ENCODE assay signal across 32 mouse cellular contexts in the genomic region with DNA sequence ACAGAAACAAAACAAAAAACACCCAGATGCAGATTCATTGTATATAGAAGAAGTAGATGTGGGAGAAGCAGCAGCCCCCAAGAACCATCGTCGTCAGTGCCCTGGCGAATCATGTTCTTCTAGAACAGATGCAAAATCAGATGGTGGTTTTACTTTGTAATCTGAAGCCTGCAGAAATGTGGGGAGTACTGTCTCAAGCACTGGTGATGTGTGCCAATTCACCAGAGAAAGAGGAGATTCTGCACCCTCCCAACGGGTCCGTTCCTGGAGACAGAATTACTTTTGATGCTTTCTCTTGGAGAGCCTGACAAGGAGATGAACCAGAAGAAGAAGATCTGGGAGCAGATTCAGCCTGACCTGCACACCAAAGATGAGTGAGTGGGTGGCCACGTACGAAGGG.
DNase-seq lines count a peak whose midpoint lies in the region; ATAC-seq lines count a peak whose summit lies in the region.
"Had no signal": no experiment of that assay in that cellular context is flagged by ENCODE, and none has a peak within 500 bp of the region (broad histone marks: within the 10 kb centered on the region; RNA-seq: fewer than 3 reads in every experiment).

No protein-coding gene starts in this region.

- H3K27me3 ChIP-seq in midbrain, embryonic 14.5 days (ENCODE audit: control insufficient read depth, insufficient read depth, low read length), result no peaks in the 10 kb centered on the region
- H3K27me3 ChIP-seq in midbrain, embryonic 16.5 days (ENCODE audit: control insufficient read depth, insufficient read depth, low read depth, low read length), result no peaks in the 10 kb centered on the region
- H3K27me3 ChIP-seq: heart, embryonic 13.5 days; hindbrain, embryonic 15.5 days; limb, embryonic 15.5 days; liver, embryonic 13.5 days; megakaryocyte, embryonic 14.5 days; midbrain, embryonic 12.5 days had no signal

- H3K4me1 ChIP-seq in midbrain, embryonic 14.5 days (ENCODE audit: control insufficient read depth, insufficient read depth, low read length), result no peaks in the 10 kb centered on the region
- no peaks in the 10 kb centered on the region for H3K4me1 ChIP-seq in midbrain, embryonic 16.5 days (ENCODE audit: control insufficient read depth, insufficient read depth, low read length)
- H3K4me1 ChIP-seq: forebrain, embryonic 10.5 days; heart, embryonic 13.5 days; hindbrain, embryonic 15.5 days; limb, embryonic 10.5 days; limb, embryonic 15.5 days; liver, embryonic 13.5 days; megakaryocyte, embryonic 14.5 days; midbrain, embryonic 12.5 days had no signal

- 93% methylated on average over 7 of the region's 7 CpGs for WGBS in midbrain, embryonic 14.5 days
- 90% methylated on average over 7 of the region's 7 CpGs for WGBS in midbrain, embryonic 16.5 days

- DNase-seq in layer of hippocampus, adult 11-12 months (ENCODE audit: low spot score), result peak; percentile 7
- DNase-seq in layer of hippocampus, postnatal 10 days (ENCODE audit: low spot score in 2 of 2), result no peak
- peak; percentile 21 to 45 for DNase-seq in layer of hippocampus, adult 18-20 months (ENCODE audit: low spot score in 2 of 2)
- peak; percentile 6 to 18 for DNase-seq in layer of hippocampus, postnatal 14 days (ENCODE audit: low spot score in 2 of 2)
- no peak for DNase-seq in midbrain, embryonic 14.5 days
- DNase-seq in gastrocnemius, postnatal 10 days, result no peak
- DNase-seq: adrenal gland, postnatal 14 days; cerebellum, adult 18-20 months; cerebellum, postnatal 10 days; gastrocnemius, postnatal 36 days; heart, postnatal 10 days; kidney, adult 11 months; kidney, postnatal 14 days; liver, embryonic 13.5 days; lung, adult 18-20 months; lung, postnatal 4 days; retina, postnatal 1 day; spleen, adult 18-20 months; thymus, adult 18-20 months; thymus, postnatal 25 days had no signal

- no peaks in the 10 kb centered on the region for H3K9me3 ChIP-seq in midbrain, embryonic 14.5 days (ENCODE audit: control insufficient read depth, low read length)
- no peaks in the 10 kb centered on the region for H3K9me3 ChIP-seq in midbrain, embryonic 16.5 days (replicated peaks; ENCODE audit: control insufficient read depth, low read length, poor library complexity, severe bottlenecking)
- H3K9me3 ChIP-seq: forebrain, embryonic 10.5 days; heart, embryonic 13.5 days; hindbrain, embryonic 15.5 days; limb, embryonic 10.5 days; limb, embryonic 15.5 days; liver, embryonic 13.5 days; midbrain, embryonic 12.5 days had no signal

- H3K27ac ChIP-seq in midbrain, embryonic 14.5 days (replicated peaks; ENCODE audit: low read depth, low read length), result no peak overlapping the region
- H3K27ac ChIP-seq in midbrain, embryonic 16.5 days (ENCODE audit: low read length), result no peak overlapping the region
- H3K27ac ChIP-seq: forebrain, embryonic 10.5 days; heart, embryonic 13.5 days; hindbrain, embryonic 15.5 days; limb, embryonic 10.5 days; limb, embryonic 15.5 days; liver, embryonic 13.5 days; midbrain, embryonic 12.5 days had no signal

- H3K4me2 ChIP-seq in midbrain, embryonic 14.5 days (ENCODE audit: low read length), result no peak overlapping the region
- H3K4me2 ChIP-seq in midbrain, embryonic 16.5 days (ENCODE audit: low read length), result no peak overlapping the region
- H3K4me2 ChIP-seq: heart, embryonic 13.5 days; hindbrain, embryonic 15.5 days; limb, embryonic 15.5 days; liver, embryonic 13.5 days; midbrain, embryonic 12.5 days had no signal

- H3K9ac ChIP-seq in midbrain, embryonic 14.5 days (replicated peaks; ENCODE audit: low read length), result no peak overlapping the region
- no peak overlapping the region for H3K9ac ChIP-seq in midbrain, embryonic 16.5 days (ENCODE audit: low read depth, low read length)
- H3K9ac ChIP-seq: heart, embryonic 13.5 days; hindbrain, embryonic 15.5 days; limb, embryonic 15.5 days; liver, embryonic 13.5 days; midbrain, embryonic 12.5 days had no signal

- no peaks in the 10 kb centered on the region for H3K36me3 ChIP-seq in midbrain, embryonic 14.5 days (ENCODE audit: control insufficient read depth, insufficient read depth, low read length)
- H3K36me3 ChIP-seq in midbrain, embryonic 16.5 days (ENCODE audit: control insufficient read depth, insufficient read depth, low read length), result no peaks in the 10 kb centered on the region
- H3K36me3 ChIP-seq: forebrain, embryonic 10.5 days; heart, embryonic 13.5 days; hindbrain, embryonic 15.5 days; limb, embryonic 10.5 days; limb, embryonic 15.5 days; liver, embryonic 13.5 days; midbrain, embryonic 12.5 days had no signal

- no peak overlapping the region for H3K4me3 ChIP-seq in midbrain, embryonic 14.5 days (replicated peaks; ENCODE audit: low read depth, low read length)
- H3K4me3 ChIP-seq in midbrain, embryonic 16.5 days (ENCODE audit: low read depth, low read length), result no peak overlapping the region
- H3K4me3 ChIP-seq: forebrain, embryonic 10.5 days; heart, embryonic 13.5 days; hindbrain, embryonic 15.5 days; limb, embryonic 10.5 days; limb, embryonic 15.5 days; liver, embryonic 13.5 days; megakaryocyte, embryonic 14.5 days; midbrain, embryonic 12.5 days had no signal

- no peak for ATAC-seq in midbrain, embryonic 14.5 days (ENCODE audit: low FRiP score, low TSS enrichment)
- no peak for ATAC-seq in midbrain, embryonic 16.5 days
- ATAC-seq: CD4-positive, CD25-positive, alpha-beta regulatory T cell, adult 4 months; forebrain, embryonic 16.5 days; inflammation-experienced regulatory T-cells, adult 6 months; lung, postnatal 0 days had no signal

Comparison
In these comparisons a context has a peak if more than half of its experiments do, and no peak if none do; other contexts are left out.
1. DNase-seq: peak in layer of hippocampus, adult 11-12 months (single experiment), layer of hippocampus, adult 18-20 months (2 of 2) and layer of hippocampus, postnatal 14 days (2 of 2); none in layer of hippocampus, postnatal 10 days (0 of 2), midbrain, embryonic 14.5 days (single experiment) and gastrocnemius, postnatal 10 days (single experiment).